Mouse (Mus musculus): ENCODE results near the gene Fgd4. TPM values are rescaled to one million over a fixed set of nuclear protein-coding genes. Genes with fewer than 3 reads are reported as not detected.

The Fgd4 gene
- polyA plus RNA-seq, 1 experiment from 2014 or later: 2.7 TPM

GRCm38 (mm10) chr16:16573167-16573566, 27.2 kb downstream of the Fgd4 start:
- Histone ChIP-seq H3K27me3 (ENCODE audit: control insufficient read depth, insufficient read depth, low read depth, low read length) (no peaks in the 10 kb centered on the region), H3K4me1 (ENCODE audit: control insufficient read depth, low read depth, low read length) (no peaks in the 10 kb centered on the region), H3K9me3 (replicated peaks; ENCODE audit: control insufficient read depth, low read length) (no peaks in the 10 kb centered on the region), H3K4me2 (ENCODE audit: low read depth, low read length) (no peak overlapping the region), H3K36me3 (ENCODE audit: control insufficient read depth, insufficient read depth) (no peaks in the 10 kb centered on the region), H3K27ac (ENCODE audit: low read length) (peak overlapping the region; percentile 25; the same call in 1 of the 2 replicates), H3K9ac (ENCODE audit: low read depth, low read length) (no peak overlapping the region), H3K4me3 (ENCODE audit: low read depth, low read length) (no peak overlapping the region)
- WGBS (ENCODE audit: insufficient replicate concordance): 72% methylated on average over 1 of the region's 1 CpGs
- no peak for ATAC-seq (ENCODE audit: low read depth)

DNA sequence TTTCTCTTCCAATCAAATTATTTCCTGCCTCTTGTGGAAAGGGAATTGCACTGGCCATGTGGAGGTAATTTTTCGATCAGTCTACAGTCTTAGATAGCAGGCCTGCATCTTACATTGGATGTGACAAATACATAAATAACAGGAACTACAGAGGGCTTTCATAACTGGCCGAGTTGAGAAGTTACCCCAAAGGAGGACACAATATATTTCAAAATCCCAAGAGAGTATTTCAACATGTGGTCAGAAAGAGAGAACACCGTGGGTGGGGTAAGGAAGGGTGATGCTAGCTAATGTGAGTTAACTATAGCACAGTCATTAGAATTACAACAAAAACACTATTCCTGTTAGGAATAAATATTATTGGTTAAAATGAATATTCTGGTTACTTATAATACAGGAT, 29.0 kb downstream of the Fgd4 start:
- ATAC-seq (ENCODE audit: low read depth): peak; percentile 64
- H3K4me2 ChIP-seq (ENCODE audit: low read depth, low read length): no peak overlapping the region
- H3K4me3 ChIP-seq (ENCODE audit: low read depth, low read length): peak overlapping the region; percentile 21; the same call in 1 of the 2 replicates

DNA sequence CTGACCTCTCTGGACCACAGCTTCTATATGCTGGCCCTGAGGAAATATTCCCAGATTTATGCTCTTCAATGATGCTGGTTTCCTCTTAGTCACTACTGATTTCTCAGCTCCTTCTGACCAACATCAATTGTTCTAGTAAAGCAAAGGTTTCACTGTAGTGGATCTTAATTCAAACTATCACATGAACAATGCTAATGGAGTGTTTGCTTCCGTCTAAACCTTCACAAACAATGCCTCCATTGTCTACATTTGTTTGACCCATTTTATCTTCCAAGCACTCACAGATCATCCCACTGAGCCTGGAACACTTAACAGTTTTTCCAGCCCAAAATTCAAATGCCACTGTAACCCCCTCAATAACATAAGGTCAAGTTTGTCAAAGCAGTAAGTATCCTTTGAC, 33.6 kb downstream of the Fgd4 start:
- Histone ChIP-seq H3K4me2 (ENCODE audit: low read depth, low read length) (no peak overlapping the region), H3K27ac (ENCODE audit: low read length) (no peak overlapping the region), H3K27me3 (ENCODE audit: control insufficient read depth, insufficient read depth, low read depth, low read length) (no peaks in the 10 kb centered on the region), H3K9ac (ENCODE audit: low read depth, low read length) (no peak overlapping the region), H3K9me3 (replicated peaks; ENCODE audit: control insufficient read depth, low read length) (no peaks in the 10 kb centered on the region), H3K4me1 (ENCODE audit: control insufficient read depth, low read depth, low read length) (no peaks in the 10 kb centered on the region), H3K4me3 (ENCODE audit: low read depth, low read length) (no peak overlapping the region), H3K36me3 (ENCODE audit: control insufficient read depth, insufficient read depth) (no peaks in the 10 kb centered on the region)
- WGBS (ENCODE audit: insufficient replicate concordance): 37% methylated on average over 1 of the region's 1 CpGs
- ATAC-seq (ENCODE audit: low read depth): no peak

More for the DNA sequence above, 29.0 kb downstream of the Fgd4 start:
- H3K27me3 ChIP-seq (ENCODE audit: control insufficient read depth, insufficient read depth, low read depth, low read length): no peaks in the 10 kb centered on the region
- no peak overlapping the region for H3K9ac ChIP-seq (ENCODE audit: low read depth, low read length)
- no peaks in the 10 kb centered on the region for H3K4me1 ChIP-seq (ENCODE audit: control insufficient read depth, low read depth, low read length)
- H3K9me3 ChIP-seq (replicated peaks; ENCODE audit: control insufficient read depth, low read length): no peaks in the 10 kb centered on the region
- no peak overlapping the region for H3K27ac ChIP-seq (ENCODE audit: low read length)
- 34% methylated on average over 3 of the region's 3 CpGs for WGBS (ENCODE audit: insufficient replicate concordance)
- no peaks in the 10 kb centered on the region for H3K36me3 ChIP-seq (ENCODE audit: control insufficient read depth, insufficient read depth)

DNA sequence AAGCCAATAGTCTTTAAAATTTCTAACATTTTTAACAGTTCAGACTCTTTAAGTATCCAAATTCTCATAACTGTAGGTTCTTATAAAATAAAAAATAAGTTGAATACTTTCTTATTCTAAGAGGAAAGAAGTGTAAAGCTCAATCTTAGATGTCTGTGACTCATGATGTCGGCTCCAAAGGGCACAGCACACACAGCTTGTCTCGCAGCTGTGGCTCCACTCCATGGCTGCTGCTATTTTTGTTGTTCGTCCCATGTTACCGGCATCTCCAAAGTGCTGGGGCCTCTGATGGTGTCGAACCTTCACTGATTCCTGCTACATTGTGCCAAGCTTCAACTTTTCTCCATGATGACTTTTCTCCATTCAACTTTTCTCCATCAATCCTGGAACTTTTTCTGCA, 34.1 kb downstream of the Fgd4 start:
- Histone ChIP-seq H3K9ac (ENCODE audit: low read depth, low read length) (no peak overlapping the region), H3K27me3 (ENCODE audit: control insufficient read depth, insufficient read depth, low read depth, low read length) (no peaks in the 10 kb centered on the region), H3K4me3 (ENCODE audit: low read depth, low read length) (no peak overlapping the region), H3K36me3 (ENCODE audit: control insufficient read depth, insufficient read depth) (no peaks in the 10 kb centered on the region), H3K4me1 (ENCODE audit: control insufficient read depth, low read depth, low read length) (no peaks in the 10 kb centered on the region), H3K27ac (ENCODE audit: low read length) (no peak overlapping the region), H3K4me2 (ENCODE audit: low read depth, low read length) (no peak overlapping the region), H3K9me3 (replicated peaks; ENCODE audit: control insufficient read depth, low read length) (no peaks in the 10 kb centered on the region)
- no peak for ATAC-seq (ENCODE audit: low read depth)
- WGBS (ENCODE audit: insufficient replicate concordance): 42% methylated on average over 5 of the region's 5 CpGs

DNA sequence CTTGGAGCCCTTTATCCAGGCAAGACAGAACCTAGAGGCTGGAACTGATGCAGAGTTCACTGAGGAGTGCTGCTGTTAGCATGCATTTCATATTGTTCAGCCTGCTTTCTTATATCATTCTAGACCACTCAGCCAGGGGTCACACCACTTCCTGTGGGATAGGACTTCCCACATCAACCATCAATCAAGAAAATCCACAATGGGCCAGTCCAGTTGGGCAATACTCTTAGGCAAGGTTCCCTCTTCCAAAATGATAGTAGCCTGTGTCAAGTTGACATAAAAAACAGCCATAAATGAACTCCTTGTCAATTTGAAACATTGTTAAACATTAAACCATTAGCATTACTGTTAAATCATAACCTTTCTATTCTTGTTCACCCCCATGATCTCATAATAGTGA, 34.6 kb downstream of the Fgd4 start:
- no peak overlapping the region for H3K27ac ChIP-seq (ENCODE audit: low read length)

DNA sequence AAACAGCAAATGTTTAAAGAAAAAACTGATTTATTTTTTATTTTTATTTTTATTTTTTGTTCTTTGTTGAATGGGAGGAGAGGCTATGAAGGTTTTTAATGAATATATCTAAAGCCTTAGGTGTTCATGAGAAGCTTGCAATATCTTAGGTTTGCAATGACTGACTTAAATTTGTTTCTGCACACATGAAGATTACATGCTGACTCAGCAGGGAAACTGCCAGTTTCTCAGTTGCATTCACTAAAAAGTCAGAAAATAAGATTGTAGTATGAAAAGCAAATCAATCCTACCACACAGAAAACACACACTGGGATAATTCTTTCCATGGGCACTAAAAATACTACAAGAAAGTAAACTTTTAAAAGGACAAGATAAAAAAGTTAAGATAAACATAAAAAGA, 39.6 kb downstream of the Fgd4 start:
- Histone ChIP-seq H3K4me1 (ENCODE audit: control insufficient read depth, low read depth, low read length) (no peaks in the 10 kb centered on the region), H3K4me3 (ENCODE audit: low read depth, low read length) (no peak overlapping the region), H3K9ac (ENCODE audit: low read depth, low read length) (no peak overlapping the region), H3K27ac (ENCODE audit: low read length) (no peak overlapping the region), H3K4me2 (ENCODE audit: low read depth, low read length) (no peak overlapping the region), H3K27me3 (ENCODE audit: control insufficient read depth, insufficient read depth, low read depth, low read length) (no peaks in the 10 kb centered on the region), H3K36me3 (ENCODE audit: control insufficient read depth, insufficient read depth) (no peaks in the 10 kb centered on the region), H3K9me3 (replicated peaks; ENCODE audit: control insufficient read depth, low read length) (no peaks in the 10 kb centered on the region)
- ATAC-seq (ENCODE audit: low read depth): no peak

More for the DNA sequence above, 34.6 kb downstream of the Fgd4 start:
- ATAC-seq (ENCODE audit: low read depth): no peak
- Histone ChIP-seq H3K4me2 (ENCODE audit: low read depth, low read length) (no peak overlapping the region), H3K36me3 (ENCODE audit: control insufficient read depth, insufficient read depth) (no peaks in the 10 kb centered on the region), H3K9ac (ENCODE audit: low read depth, low read length) (no peak overlapping the region), H3K4me1 (ENCODE audit: control insufficient read depth, low read depth, low read length) (no peaks in the 10 kb centered on the region), H3K4me3 (ENCODE audit: low read depth, low read length) (no peak overlapping the region), H3K27me3 (ENCODE audit: control insufficient read depth, insufficient read depth, low read depth, low read length) (no peaks in the 10 kb centered on the region), H3K9me3 (replicated peaks; ENCODE audit: control insufficient read depth, low read length) (no peaks in the 10 kb centered on the region)

DNA sequence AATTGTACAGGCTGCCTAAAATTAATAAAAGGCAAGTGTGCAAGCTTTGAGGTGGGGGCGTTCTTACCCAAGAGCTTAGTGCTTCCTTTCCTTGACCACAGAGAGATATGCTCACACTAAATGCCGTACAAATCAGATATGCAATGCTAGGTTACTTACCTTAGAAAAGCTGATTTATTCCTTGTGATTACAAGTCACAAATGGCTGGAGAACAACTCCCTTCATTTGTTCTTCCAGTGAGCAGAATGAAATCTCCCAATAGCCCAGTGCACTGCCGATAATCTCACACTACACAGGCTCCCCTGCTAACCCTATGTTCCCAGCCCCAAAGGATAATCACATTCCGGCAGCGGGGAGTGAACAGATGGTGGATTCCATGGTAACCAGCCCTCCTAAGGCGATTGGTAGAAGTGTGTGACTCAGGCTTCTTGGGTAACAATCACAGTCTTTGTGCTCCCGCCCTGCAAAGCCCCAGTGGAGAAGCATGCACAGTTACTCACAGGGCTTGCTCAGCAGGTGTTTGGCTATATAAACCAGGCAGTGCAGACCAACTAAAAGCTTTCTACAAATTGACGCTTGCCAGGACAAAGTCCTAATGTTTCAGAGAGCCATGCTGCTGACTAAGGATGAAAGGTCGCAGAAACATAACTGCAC, 40.3 kb downstream of the Fgd4 start:
- H3K4me1 ChIP-seq (ENCODE audit: control insufficient read depth, low read depth, low read length): no peaks in the 10 kb centered on the region
- peak overlapping the region; percentile 44; the same call in 1 of the 2 replicates for H3K27ac ChIP-seq (ENCODE audit: low read length)
- no peak overlapping the region for H3K9ac ChIP-seq (ENCODE audit: low read depth, low read length)
- H3K4me2 ChIP-seq (ENCODE audit: low read depth, low read length): peak overlapping the region; percentile 27
- no peaks in the 10 kb centered on the region for H3K27me3 ChIP-seq (ENCODE audit: control insufficient read depth, insufficient read depth, low read depth, low read length)
- H3K4me3 ChIP-seq (ENCODE audit: low read depth, low read length): peak overlapping the region; percentile 27; the same call in 1 of the 2 replicates
- no peaks in the 10 kb centered on the region for H3K36me3 ChIP-seq (ENCODE audit: control insufficient read depth, insufficient read depth)
- WGBS (ENCODE audit: insufficient replicate concordance): 27% methylated on average over 9 of the region's 9 CpGs
- peak; percentile 90 for ATAC-seq (ENCODE audit: low read depth)
- no peaks in the 10 kb centered on the region for H3K9me3 ChIP-seq (replicated peaks; ENCODE audit: control insufficient read depth, low read length)

- ATAC-seq (ENCODE audit: low read depth): no peak
- no peaks in the 10 kb centered on the region for H3K27me3 ChIP-seq (ENCODE audit: control insufficient read depth, insufficient read depth, low read depth, low read length)
- no peaks in the 10 kb centered on the region for H3K36me3 ChIP-seq (ENCODE audit: control insufficient read depth, insufficient read depth)
- H3K4me2 ChIP-seq (ENCODE audit: low read depth, low read length): peak overlapping the region; percentile 27; the same call in 1 of the 2 replicates
- H3K4me1 ChIP-seq (ENCODE audit: control insufficient read depth, low read depth, low read length): no peaks in the 10 kb centered on the region
- no peaks in the 10 kb centered on the region for H3K9me3 ChIP-seq (replicated peaks; ENCODE audit: control insufficient read depth, low read length)
- 61% methylated on average over 3 of the region's 3 CpGs for WGBS (ENCODE audit: insufficient replicate concordance)
- H3K9ac ChIP-seq (ENCODE audit: low read depth, low read length): no peak overlapping the region
- no peak overlapping the region for H3K4me3 ChIP-seq (ENCODE audit: low read depth, low read length)
- 0 out of 2 replicates have a peak overlapping the region, but pooled peaks have one; percentile 44 for H3K27ac ChIP-seq (ENCODE audit: low read length)
Observed at GRCm38 (mm10) chr16:16559016-16559877, 41.1 kb downstream of the Fgd4 start.

GRCm38 (mm10) chr16:16557738-16558137, 42.6 kb downstream of the Fgd4 start:
- Histone ChIP-seq H3K4me1 (ENCODE audit: control insufficient read depth, low read depth, low read length) (no peaks in the 10 kb centered on the region), H3K36me3 (ENCODE audit: control insufficient read depth, insufficient read depth) (no peaks in the 10 kb centered on the region), H3K4me2 (ENCODE audit: low read depth, low read length) (no peak overlapping the region), H3K9me3 (replicated peaks; ENCODE audit: control insufficient read depth, low read length) (no peaks in the 10 kb centered on the region), H3K4me3 (ENCODE audit: low read depth, low read length) (no peak overlapping the region), H3K27me3 (ENCODE audit: control insufficient read depth, insufficient read depth, low read depth, low read length) (no peaks in the 10 kb centered on the region), H3K9ac (ENCODE audit: low read depth, low read length) (no peak overlapping the region), H3K27ac (ENCODE audit: low read length) (no peak overlapping the region)
- no peak for ATAC-seq (ENCODE audit: low read depth)
- 67% methylated on average over 4 of the region's 4 CpGs for WGBS (ENCODE audit: insufficient replicate concordance)
